Mouse (Mus musculus) hindbrain, embryonic 14.5 days (tissue): ENCODE results near the gene Cacna1c. TPM values are rescaled to one million over a fixed set of nuclear protein-coding genes. Genes with fewer than 3 reads are reported as not detected.

Experiments
- ATAC-seq: fragments of 200-750 bp; cut with Nextera tagmentation; 2 replicates; pipeline ENCODE4 v1.8.0; 2017; ENCODE audit warnings: moderate number of reproducible peaks, mild to moderate bottlenecking, moderate TSS enrichment, moderate library complexity; ENCODE audit not compliant: low FRiP score
- DNase-seq: peaks from one replicate; pipeline ENCODE4 v3.0.0-alpha.2; 2015; ENCODE audit warnings: low spot score
- H3K27ac ChIP-seq: fragments of 300-500 bp; sonication (generic); 2 replicates; pipeline ENCODE4 v1.5.1; 2014; ENCODE audit warnings: mild to moderate bottlenecking, moderate library complexity
- H3K27me3 ChIP-seq: fragments of 300-500 bp; sonication (generic); 2 replicates; pipeline ENCODE4 v1.6.1; 2014; ENCODE audit warnings: mild to moderate bottlenecking, low read length, mixed read lengths; ENCODE audit not compliant: control insufficient read depth, insufficient read depth
- H3K36me3 ChIP-seq: fragments of 300-500 bp; sonication (generic); replicated peaks from 2 replicates; pipeline ENCODE4 v1.6.1; 2014; ENCODE audit not compliant: control insufficient read depth, insufficient read depth
- H3K4me1 ChIP-seq: fragments of 300-500 bp; sonication (generic); replicated peaks from 2 replicates; pipeline ENCODE4 v1.6.1; 2014; ENCODE audit warnings: antibody characterized with exemption, low read length, mixed read lengths; ENCODE audit not compliant: control insufficient read depth, insufficient read depth
- H3K4me2 ChIP-seq: fragments of 300-500 bp; sonication (generic); replicated peaks from 2 replicates; pipeline ENCODE4 v1.6.1; 2014; ENCODE audit warnings: mild to moderate bottlenecking, moderate library complexity
- H3K4me3 ChIP-seq: fragments of 300-500 bp; sonication (generic); replicated peaks from 2 replicates; pipeline ENCODE4 v1.5.1; 2014; ENCODE audit warnings: mild to moderate bottlenecking, low read length
- H3K9ac ChIP-seq: fragments of 300-500 bp; sonication (generic); 2 replicates; pipeline ENCODE4 v1.6.1; 2014
- H3K9me3 ChIP-seq: fragments of 300-500 bp; sonication (generic); 2 replicates; pipeline ENCODE4 v1.6.1; 2016; ENCODE audit warnings: low read length; ENCODE audit not compliant: control insufficient read depth
- WGBS: fragments of 180-500 bp; shearing (Covaris S2); extraction: QIAGEN DNeasy Blood & Tissue Kit; methylation state at CpG from one replicate; pipeline ENCODE4 v1.1.7; 2014; 5-methylcytosine and 5-hydroxymethylcytosine counted together
- polyA plus RNA-seq: library from polyadenylated mRNA; unstranded; fragments of >200 nt; fragmentation: Nextera tagmentation; extraction: Ambion mirVana; gene quantifications from 2 replicates; pipeline ENCODE4 v1.2.1, GENCODE M21; 2014

The Cacna1c gene
- polyA plus RNA-seq, 1 experiment from 2014 or later, result 10.1 TPM

- ATAC-seq (no peak), DNase-seq (no peak)
- Histone ChIP-seq H3K4me3 (no peak overlapping the region), H3K36me3 (no peaks in the 10 kb centered on the region), H3K9ac (no peak overlapping the region), H3K4me1 (peaks cover 6% of the 10 kb centered on the region; the same call in 1 of the 2 replicates), H3K27me3 (no peaks in the 10 kb centered on the region), H3K9me3 (no peaks in the 10 kb centered on the region), H3K4me2 (no peak overlapping the region), H3K27ac (no peak overlapping the region)
- 81% methylated on average over 11 of the region's 11 CpGs for WGBS
These were observed 211.9 kb downstream of the Cacna1c start for GRCm38 (mm10) chr6:118984181-118984901.

- Histone ChIP-seq H3K27me3 (no peaks in the 10 kb centered on the region), H3K9ac (no peak overlapping the region), H3K27ac (no peak overlapping the region), H3K36me3 (no peaks in the 10 kb centered on the region), H3K4me3 (no peak overlapping the region), H3K9me3 (no peaks in the 10 kb centered on the region), H3K4me1 (peaks cover under 1% of the 10 kb centered on the region; the same call in 1 of the 2 replicates), H3K4me2 (no peak overlapping the region)
- ATAC-seq (no peak), DNase-seq (no peak)
- 91% methylated on average over 8 of the region's 8 CpGs for WGBS
These were observed 212.7 kb downstream of the Cacna1c start for GRCm38 (mm10) chr6:118983471-118984040.

DNA sequence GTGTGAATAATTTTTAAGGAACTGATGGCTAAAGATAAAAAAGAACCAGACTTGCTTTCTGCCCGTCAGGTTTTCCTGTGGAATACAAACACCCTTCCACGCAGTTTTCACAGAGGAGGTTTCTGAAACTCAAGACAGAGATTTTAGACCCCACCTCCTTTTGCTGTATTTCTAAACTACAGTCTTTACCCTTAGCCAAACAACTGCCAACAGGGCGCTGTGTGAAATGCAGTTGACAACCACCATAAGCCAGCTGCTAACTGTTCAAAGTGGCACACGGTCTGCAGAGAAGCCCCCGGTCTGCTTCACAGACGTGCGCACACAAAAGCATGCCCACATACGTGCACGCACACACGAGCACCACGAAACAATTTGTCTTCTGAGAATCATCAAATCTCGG lies 216.0 kb downstream of the Cacna1c start:
- ATAC-seq (no peak), DNase-seq (no peak)
- no peak overlapping the region for H3K9ac ChIP-seq
- H3K27ac ChIP-seq, result no peak overlapping the region
- no peak overlapping the region for H3K4me3 ChIP-seq
- H3K36me3 ChIP-seq, result no peaks in the 10 kb centered on the region
- H3K9me3 ChIP-seq, result no peaks in the 10 kb centered on the region
- no peaks in the 10 kb centered on the region for H3K27me3 ChIP-seq
- peaks cover 25% of the 10 kb centered on the region for H3K4me1 ChIP-seq
- H3K4me2 ChIP-seq, result no peak overlapping the region
- WGBS, result 83% methylated on average over 12 of the region's 12 CpGs

GRCm38 (mm10) chr6:118977443-118978271 lies 218.6 kb downstream of the Cacna1c start:
- ATAC-seq, result peak; percentile 86
- peaks cover 25% of the 10 kb centered on the region for H3K4me1 ChIP-seq
- H3K27me3 ChIP-seq, result no peaks in the 10 kb centered on the region
- H3K4me2 ChIP-seq, result peak overlapping the region; percentile 33
- H3K27ac ChIP-seq, result peak overlapping the region; percentile 81
- H3K36me3 ChIP-seq, result no peaks in the 10 kb centered on the region
- no peak overlapping the region for H3K4me3 ChIP-seq
- DNase-seq, result peak; percentile 57
- H3K9me3 ChIP-seq, result no peaks in the 10 kb centered on the region
- no peak overlapping the region; the same call in 1 of the 2 replicates for H3K9ac ChIP-seq
- 12% methylated on average over 10 of the region's 10 CpGs for WGBS

DNA sequence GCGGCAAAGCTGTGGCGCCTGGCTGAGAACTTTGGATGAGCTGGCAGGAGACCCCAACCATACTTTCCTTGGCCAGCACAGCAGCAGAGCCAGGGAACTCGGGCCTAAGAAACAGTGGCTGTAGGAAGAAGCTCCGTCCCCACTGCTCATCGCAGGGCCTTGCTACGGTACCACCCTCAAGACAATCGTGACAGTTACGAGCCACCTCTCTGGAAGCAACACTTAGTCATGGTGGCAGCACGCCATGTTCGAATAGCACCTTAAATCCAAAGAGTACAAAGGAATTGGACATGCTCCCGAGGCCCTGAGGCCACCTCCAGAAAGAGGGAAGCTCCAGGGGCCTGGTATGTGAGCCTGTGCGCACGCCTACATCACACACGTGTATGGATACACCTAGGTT lies 219.6 kb downstream of the Cacna1c start:
- Histone ChIP-seq H3K9me3 (no peaks in the 10 kb centered on the region), H3K4me2 (no peak overlapping the region), H3K4me1 (peaks cover 29% of the 10 kb centered on the region), H3K36me3 (no peaks in the 10 kb centered on the region), H3K27me3 (no peaks in the 10 kb centered on the region), H3K27ac (0 out of 2 replicates have a peak overlapping the region, but pooled peaks have one; percentile 32), H3K4me3 (no peak overlapping the region), H3K9ac (no peak overlapping the region)
- DNase-seq (no peak), ATAC-seq (no peak)
- 85% methylated on average over 14 of the region's 14 CpGs for WGBS

GRCm38 (mm10) chr6:118971844-118972531 lies 224.2 kb downstream of the Cacna1c start:
- Histone ChIP-seq H3K4me3 (no peak overlapping the region), H3K9ac (no peak overlapping the region), H3K27me3 (no peaks in the 10 kb centered on the region), H3K4me1 (peaks cover 13% of the 10 kb centered on the region), H3K27ac (no peak overlapping the region), H3K9me3 (no peaks in the 10 kb centered on the region), H3K36me3 (no peaks in the 10 kb centered on the region), H3K4me2 (no peak overlapping the region)
- ATAC-seq (no peak), DNase-seq (no peak)
- 57% methylated on average over 9 of the region's 10 CpGs for WGBS

DNA sequence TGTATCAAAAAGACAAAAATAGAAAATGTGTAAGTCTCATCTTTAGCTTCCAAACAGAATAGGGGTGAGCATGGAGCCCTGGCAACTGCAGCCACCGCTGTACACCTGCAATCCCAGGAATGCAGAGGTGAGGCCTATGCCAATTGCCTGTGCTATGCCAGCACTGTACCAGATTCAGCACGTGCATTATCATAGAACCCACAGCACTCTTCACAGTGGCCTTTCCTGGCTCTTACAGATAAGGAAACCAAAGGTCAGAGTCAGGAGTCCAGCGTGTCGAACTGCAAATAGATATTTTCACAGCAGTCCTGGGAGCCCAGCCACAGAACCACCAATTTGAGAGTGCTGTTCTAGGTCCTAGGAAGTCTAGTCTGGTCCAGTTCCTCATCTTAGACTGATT lies 227.4 kb downstream of the Cacna1c start:
- H3K4me1 ChIP-seq, result peaks cover 4% of the 10 kb centered on the region; the same call in 1 of the 2 replicates
- DNase-seq (no peak), ATAC-seq (no peak)
- 88% methylated on average over 4 of the region's 4 CpGs for WGBS
- no peak overlapping the region for H3K4me3 ChIP-seq
- no peaks in the 10 kb centered on the region for H3K27me3 ChIP-seq
- no peak overlapping the region for H3K9ac ChIP-seq
- no peak overlapping the region for H3K4me2 ChIP-seq
- no peaks in the 10 kb centered on the region for H3K9me3 ChIP-seq
- H3K27ac ChIP-seq, result no peak overlapping the region
- H3K36me3 ChIP-seq, result no peaks in the 10 kb centered on the region

DNA sequence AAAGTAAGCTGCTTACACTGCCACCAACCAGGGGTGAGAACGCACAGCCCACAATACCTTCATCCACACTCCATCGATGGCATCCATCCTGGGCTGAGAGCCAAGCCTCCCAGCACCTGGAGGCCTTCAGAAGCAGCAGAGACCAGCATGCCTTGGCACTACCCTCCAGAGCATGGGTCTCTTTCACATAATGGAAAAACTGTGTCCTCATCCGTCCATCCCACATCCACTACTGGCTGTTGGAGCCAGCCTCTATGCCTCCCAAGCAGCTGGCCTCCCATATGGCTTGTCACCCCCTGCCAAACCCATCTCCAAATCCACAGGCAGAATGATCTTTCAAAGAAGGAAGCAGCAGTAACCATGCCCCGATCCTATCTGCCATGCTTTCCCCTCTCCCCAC lies 229.3 kb downstream of the Cacna1c start:
- no peak overlapping the region for H3K27ac ChIP-seq
- no peak overlapping the region for H3K9ac ChIP-seq
- no peaks in the 10 kb centered on the region for H3K9me3 ChIP-seq
- WGBS, result 71% methylated on average over 4 of the region's 4 CpGs
- H3K4me2 ChIP-seq, result no peak overlapping the region
- H3K4me1 ChIP-seq, result peaks cover 2% of the 10 kb centered on the region; the same call in 1 of the 2 replicates
- H3K4me3 ChIP-seq, result no peak overlapping the region
- DNase-seq (no peak), ATAC-seq (0 out of 2 replicates have a peak, but pooled peaks have one; percentile 17)
- H3K36me3 ChIP-seq, result no peaks in the 10 kb centered on the region
- H3K27me3 ChIP-seq, result no peaks in the 10 kb centered on the region

- H3K27me3 ChIP-seq, result no peaks in the 10 kb centered on the region
- H3K36me3 ChIP-seq, result no peaks in the 10 kb centered on the region
- H3K27ac ChIP-seq, result no peak overlapping the region
- no peak overlapping the region for H3K4me2 ChIP-seq
- WGBS, result 67% methylated on average over 2 of the region's 2 CpGs
- no peak for ATAC-seq
- no peaks in the 10 kb centered on the region for H3K9me3 ChIP-seq
- H3K9ac ChIP-seq, result no peak overlapping the region
- no peak for DNase-seq
- H3K4me1 ChIP-seq, result no peaks in the 10 kb centered on the region; the same call in 1 of the 2 replicates
- H3K4me3 ChIP-seq, result no peak overlapping the region
These were observed 230.6 kb downstream of the Cacna1c start for GRCm38 (mm10) chr6:118965577-118965976.
